Mouse (Mus musculus) adrenal gland, postnatal 36 days (tissue): Measurements from ENCODE around the gene Mmp7. TPM values are rescaled to one million over a fixed set of nuclear protein-coding genes. Genes with fewer than 3 reads are reported as not detected.

Experiments
- DNase-seq, 2 experiments: peaks; one replicate each; pipeline ENCODE4 v3.0.0; 2021; ENCODE audit warnings: mixed read lengths in 1 of 2
- long read RNA-seq, 2 experiments: library from polyadenylated mRNA; stranded (forward); transcript quantifications; one replicate each; pipeline ENCODE4 v2.0.0; 2021; ENCODE audit warnings: borderline sequencing depth in 2 of 2
- total RNA-seq, 2 experiments: library from RNA; stranded (reverse); gene quantifications; 2 replicates each; pipeline ENCODE4 v1.2.3; 2021

Mmp7 gene
- not detected for total RNA-seq
- long read RNA-seq, experiment 1, result 0 reads
- long read RNA-seq, experiment 2, result 0 reads

DNA sequence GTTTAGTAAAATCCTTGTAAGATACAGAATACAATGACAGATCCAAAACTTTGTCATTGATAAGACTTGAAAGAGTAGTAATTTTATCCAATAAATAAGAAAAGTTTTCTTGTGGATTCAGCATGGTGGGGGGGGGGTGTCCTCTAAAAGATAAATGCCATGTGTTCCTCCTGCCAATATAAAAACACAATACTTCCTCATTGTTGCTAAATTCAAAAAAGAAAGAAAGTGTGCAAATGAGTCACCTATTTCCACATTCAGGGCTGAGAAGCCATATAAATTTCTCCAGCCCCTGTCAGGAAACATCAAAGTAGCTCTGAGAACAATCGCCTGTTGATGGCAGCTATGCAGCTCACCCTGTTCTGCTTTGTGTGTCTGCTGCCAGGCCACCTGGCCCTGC is at the start of gene Mmp7:
Gene Mmp7 (plus strand): TSS at position 301 of the 400 bp plus-strand sequence.
- DNase-seq, result no peak

DNA sequence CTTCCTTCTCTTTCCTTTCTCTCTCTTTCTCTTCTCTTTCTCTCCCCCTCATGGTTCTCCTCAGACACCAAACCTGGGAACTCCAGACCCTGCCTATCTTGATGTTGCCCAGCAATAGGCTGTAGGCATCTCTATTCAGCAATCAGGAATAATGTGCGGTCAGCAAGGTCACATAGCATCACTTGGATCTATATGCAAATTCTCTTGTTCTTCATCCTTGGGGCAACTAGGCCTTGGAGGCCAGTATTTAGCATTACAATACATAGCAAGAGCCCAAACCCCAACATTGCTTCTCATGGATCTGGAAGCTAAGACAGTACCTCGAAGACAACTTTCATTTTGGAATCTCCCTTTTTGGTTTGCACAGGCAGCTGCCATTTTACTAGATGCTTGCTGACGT is 44.0 kb upstream of the Mmp7 start:
- no peak for DNase-seq

DNA sequence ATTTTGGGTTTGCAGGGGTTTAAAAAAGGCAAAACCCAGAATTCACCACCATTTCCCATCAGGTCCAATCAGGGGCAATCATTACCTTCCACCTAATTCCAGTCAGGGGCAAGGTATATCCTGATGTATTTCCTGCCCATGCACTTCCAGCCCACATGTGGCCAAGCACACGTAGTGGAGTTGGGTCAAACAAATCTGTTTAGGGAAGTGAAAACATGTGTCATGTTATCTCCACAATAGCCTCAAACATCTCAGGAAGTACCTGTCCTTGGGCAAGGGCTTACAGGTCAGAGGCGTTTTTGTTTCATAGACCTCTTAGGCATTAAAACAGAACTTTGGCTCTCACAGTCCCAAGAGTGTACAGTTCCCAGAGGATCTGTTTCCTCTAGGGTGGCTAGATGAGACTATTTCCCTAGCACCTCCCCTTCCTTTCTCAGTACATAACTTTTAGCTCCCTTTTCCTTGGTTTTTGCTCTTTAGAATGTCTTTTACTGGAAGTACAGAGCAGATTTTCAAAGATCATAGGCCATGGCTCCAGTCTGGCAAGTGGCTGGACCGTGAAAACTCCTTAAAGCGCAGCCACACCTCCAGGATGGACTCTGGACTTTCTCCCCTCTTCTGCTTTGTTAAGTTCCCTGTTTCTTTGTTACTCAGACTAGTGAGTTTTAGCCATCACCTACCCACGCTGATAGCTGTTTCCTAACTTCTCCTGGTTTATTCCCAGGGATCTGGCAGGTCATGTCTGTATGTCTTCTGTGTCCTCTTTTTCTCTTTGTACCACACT is 41.3 kb upstream of the Mmp7 start:
- DNase-seq, result no peak

DNA sequence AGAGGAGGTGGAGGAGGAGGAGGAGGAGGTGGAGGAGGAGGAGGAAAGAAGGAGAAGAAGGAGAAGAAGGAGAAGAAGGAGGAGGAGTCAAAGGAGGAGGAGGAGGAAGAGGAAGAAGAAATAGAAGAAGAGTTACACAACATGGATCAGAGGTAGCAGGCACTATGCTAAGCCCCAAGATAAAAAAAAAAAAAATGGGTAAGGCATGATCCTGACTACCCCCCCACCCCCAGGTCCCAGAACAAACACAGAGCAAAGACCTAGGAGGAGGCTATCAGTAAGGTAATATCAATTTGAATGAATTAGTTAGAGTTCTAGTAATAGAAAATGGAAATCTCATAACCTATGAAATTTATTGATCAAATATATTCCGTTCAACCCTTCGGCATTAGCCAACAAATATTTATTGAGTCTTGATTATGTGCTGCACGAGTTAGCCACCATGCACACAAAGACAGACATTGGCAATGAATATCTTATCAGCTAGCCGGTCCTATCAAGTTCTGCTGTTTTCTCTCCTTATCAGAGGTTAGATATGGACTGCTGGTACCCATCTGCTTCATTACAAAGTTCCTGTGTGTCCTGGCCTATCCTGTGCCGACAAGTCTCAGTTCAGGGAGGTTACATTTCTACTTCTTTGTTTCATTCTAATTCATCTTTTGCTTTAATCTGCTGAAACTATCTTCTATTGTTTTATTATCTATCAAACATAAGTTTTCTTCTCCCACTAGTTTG is 39.4 kb upstream of the Mmp7 start:
- no peak for DNase-seq

DNA sequence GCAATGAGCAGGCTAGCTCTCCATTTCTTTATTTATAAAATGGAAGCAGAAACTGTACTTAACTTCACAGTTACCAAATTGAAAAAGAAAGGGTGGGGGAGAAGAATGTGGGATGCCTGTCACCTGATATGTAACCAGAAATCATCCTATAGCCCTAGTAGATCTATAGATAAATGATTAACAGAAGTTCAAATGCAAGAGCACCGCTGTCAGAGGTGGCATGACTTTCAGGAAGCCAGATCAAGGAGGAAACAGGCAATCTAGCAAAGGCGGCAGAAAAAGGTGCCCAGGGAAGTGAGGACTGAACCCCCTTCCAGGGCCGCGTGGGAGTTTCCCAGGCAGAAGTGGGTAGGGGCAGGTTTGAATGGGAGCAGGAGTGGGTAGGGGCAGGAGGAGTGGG is 33.9 kb upstream of the Mmp7 start:
- no peak for DNase-seq

DNA sequence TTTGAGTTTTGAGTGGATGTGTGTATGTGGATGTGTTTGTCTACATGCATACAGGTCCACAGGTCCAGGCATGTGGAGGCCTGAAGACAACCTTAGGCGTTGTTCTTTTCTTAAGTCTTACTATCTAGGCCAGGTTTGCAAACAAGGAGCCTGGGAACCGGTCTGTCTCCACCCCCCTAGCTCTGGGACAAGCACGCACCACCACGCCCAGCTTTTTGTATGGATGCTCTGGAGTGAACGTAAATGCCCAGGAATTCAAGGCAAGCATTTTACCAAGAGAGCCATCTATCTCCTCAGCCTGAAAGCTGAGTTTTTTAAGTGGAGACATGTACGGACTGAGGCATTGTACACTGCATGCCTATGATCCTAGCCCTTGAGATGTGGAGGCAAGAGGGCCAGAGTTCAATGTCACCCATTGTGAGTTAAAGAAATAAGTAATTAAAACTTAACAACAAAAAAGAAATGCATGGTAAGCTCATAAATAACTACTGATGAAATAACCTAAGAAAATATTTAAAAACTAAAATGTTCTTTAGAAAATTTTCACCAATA is 32.3 kb upstream of the Mmp7 start:
- DNase-seq, result no peak

DNA sequence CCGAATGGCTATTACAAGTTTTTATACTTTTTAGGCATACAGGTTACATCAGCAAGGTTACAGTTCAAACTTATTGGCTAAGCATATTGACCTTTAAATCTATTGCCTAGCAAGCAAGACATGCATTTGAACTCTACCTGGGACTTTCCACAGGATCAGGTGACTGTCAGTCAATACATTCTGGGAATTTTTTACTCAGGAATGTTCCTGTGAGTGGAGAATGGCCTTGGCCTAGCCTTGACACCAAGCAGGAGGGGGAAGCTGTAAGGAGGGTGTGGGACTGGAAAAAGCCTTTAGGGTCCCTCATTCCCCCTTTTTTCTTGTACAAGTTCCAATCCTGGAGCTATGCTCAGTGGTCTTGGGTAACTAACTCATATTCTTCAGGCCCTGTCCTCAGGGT is 30.5 kb upstream of the Mmp7 start:
- no peak for DNase-seq

DNA sequence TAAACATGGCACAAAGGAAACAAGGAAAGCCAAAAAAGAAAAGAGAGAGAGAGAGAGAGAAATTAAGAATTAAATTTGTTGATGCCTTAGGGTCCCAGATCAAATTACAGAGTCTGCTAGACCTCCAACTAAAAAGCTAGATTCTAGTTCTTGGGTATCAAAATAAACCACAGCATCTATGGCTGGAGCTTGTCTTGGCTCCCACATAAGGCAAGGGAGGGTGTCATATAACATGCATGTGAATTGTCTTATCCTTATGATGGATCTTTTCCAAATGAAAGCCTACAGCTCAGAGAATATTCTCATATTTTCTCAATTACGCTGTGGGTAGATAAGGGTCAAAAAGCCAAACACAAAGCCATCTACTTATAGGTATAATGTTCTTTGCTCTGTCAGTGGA is 22.2 kb upstream of the Mmp7 start:
- DNase-seq, result no peak

DNA sequence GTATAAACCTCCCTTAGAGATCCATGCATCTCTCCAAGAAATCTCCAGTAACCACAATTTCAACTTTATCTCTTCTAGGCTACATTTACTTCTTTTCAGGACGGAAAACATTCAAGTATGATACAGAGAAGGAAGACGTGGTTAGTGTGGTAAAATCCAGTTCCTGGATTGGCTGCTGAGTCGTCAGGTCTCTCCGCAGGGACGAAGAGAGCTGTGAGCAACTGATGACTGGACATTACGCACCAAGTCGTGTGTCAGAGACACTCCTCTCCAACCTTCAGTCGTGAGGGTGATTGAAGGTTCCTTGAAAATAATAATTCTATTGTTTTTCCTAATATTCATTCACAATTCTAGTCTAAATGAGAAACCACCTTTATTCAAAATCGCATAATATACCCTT is 18.9 kb upstream of the Mmp7 start:
- no peak for DNase-seq

DNA sequence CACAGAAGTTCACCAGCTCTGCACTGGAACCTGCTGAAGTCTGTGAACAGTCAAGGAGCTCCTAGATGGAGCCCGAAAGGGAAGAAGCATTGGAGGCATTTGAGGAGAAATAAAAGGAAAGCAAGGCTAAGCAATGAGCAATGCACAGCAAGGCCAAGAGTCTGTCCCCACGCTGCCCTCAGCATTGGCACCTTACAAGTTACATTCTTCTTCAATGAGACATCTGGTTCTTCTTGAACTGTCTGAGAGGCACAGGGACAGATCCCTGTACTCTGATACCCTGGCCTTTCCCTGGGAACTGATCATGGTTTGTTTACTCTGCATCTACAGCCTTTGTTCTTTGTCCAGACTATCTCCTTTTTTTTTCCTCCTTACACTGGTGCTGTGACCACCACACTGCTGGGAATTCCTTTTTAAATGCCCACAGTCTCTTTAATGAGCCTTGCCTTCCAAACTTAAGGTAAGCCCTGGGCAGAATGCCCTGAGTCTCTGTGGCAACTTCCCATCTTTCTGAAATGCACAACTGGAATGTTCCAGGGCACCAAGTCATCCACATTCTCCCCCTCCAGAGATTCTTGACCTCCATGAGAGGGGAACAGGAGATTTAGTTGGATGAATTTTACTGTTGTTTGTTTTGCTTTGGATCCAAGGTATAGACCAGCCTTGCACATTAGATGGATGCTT is 13.6 kb upstream of the Mmp7 start:
- no peak for DNase-seq

DNA sequence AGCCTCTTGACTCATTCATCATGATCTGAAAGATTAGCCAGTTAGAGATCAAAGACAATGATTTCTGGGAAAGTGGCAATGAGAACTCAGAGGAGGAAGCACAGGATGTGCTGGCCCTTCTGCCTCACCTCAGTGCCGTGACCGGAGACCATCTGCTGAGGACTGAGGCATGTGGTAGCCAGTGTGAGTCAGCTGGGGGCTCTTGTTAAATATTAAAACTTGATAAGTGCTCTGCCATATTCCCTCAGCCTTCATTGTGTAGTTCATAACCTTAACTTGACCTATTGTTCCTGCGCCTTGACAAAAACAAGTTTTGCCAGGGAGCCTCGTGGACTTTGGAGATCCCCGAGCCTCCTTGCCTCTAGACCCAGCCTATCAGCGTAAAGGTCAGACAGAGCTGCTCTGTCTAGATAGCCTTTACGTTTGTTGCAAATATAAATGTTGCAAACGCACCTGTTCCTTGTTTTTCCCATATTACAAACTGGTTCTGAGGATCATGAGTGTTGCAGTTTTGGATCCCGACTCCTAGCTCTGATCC is 9.7 kb upstream of the Mmp7 start:
- no peak for DNase-seq

DNA sequence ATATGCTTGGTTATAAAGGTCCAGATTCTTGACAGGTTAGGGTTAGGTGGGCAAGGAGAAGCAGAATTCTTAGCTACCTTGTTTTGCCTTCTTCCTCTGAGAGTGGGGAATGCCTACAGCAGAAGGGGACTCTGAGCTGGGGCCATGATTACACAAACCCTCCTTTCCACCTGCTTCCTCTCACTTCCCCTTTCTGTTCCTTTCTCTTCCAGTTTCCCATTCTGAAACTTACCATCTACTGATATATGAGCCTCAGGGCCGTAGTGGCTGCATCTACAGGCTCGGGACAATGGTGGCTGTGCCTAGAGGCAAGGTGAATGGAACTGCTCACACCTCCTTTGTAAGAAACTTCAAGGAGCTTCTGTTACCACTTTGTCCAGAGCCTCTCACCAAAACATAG is 5.9 kb upstream of the Mmp7 start:
- no peak for DNase-seq

DNA sequence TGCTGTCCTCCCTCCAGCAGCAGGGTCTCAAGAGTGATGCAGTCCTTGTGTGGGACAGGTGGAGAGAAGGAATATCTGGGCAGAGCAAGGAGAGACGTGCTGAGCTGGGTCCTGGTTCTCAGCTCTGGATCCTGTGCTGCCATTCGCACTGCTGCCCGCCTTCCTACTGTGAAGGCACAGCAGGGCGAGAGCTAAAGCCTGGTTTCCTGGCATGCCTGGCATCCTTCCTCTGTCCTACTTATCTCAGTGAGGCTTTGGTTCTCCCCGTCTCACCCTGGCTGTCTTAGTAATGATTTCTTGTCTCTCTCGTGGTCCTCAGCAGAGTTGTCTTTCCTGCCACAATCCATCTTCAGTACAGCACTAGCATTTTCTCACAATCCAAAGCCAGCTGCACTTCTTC is 2.1 kb upstream of the Mmp7 start:
- no peak for DNase-seq

DNA sequence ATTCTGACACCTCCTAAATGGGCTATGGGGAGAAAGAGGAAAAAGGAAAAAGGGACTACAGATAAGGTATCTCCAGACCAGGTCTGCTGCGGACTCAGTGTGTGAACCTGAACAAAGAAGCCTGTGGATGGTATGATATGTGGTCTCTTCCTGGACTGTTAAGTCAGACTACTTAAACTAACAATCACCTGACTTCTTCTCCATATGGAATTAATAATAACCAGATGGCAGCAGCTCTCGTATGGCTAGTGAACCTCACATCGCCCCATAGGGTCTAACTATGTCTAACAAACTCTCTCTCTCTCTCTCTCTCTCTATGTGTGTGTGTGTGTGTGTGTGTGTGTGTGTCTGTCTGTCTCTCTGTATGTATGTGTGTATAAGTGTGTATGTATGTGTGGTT is 2.1 kb downstream of the Mmp7 start:
- DNase-seq, result no peak

DNA sequence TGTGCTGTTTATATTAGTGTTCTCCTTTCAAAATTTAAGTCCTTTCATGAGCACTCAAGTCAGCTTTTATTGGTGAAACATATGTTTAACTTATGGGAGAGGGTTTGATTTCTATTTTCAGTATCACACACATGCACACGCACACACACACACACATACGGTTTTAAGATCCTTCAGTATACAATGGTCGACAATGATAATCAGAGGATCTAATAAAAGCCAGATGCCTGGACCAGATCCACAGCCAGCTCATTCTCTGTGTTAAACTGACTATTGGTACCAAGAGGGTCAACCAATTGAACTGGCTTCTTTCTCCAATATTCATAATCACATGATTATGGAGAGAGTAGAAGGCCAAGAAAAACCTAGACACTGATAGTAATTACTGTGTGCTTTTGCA is 3.8 kb downstream of the Mmp7 start:
- no peak for DNase-seq

DNA sequence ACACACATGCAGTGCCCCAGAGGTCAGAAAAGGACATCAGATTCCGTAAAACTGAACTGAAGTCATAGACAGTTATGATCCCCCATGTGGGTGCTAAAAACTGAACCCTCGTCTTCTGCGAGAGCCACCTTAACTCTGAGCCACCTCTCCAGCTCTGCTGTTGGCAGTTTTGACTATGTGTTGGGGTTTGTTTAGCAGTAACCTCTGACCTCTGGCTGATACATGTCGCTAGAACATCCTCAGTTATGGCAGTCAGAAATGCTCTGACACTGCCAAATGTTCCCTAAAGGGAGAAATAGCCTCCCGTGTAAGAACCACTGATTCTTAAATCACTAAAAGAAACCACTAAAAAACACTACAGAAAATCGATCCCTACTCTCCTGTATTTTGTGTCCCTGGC is 16.8 kb downstream of the Mmp7 start:
- no peak for DNase-seq

DNA sequence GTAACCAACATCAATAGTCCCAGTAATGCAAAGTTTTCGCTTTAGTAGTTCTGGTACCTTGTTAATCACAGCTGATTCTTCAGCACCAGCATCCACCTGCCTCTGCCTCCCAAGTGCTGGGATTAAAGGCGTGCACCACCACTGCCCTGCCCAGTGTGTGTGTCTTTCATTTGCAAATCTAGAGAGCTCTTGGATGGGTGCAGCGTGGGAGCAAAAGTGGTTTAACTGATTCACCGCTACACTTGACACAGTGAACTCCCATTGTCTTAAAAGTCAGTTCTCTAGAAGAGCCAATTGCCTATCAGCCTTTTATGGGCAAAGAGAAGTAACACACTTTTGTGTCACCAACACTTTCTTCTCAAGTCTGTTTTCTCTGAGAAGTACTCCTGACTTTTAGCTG is 19.3 kb downstream of the Mmp7 start:
- DNase-seq, result no peak

DNA sequence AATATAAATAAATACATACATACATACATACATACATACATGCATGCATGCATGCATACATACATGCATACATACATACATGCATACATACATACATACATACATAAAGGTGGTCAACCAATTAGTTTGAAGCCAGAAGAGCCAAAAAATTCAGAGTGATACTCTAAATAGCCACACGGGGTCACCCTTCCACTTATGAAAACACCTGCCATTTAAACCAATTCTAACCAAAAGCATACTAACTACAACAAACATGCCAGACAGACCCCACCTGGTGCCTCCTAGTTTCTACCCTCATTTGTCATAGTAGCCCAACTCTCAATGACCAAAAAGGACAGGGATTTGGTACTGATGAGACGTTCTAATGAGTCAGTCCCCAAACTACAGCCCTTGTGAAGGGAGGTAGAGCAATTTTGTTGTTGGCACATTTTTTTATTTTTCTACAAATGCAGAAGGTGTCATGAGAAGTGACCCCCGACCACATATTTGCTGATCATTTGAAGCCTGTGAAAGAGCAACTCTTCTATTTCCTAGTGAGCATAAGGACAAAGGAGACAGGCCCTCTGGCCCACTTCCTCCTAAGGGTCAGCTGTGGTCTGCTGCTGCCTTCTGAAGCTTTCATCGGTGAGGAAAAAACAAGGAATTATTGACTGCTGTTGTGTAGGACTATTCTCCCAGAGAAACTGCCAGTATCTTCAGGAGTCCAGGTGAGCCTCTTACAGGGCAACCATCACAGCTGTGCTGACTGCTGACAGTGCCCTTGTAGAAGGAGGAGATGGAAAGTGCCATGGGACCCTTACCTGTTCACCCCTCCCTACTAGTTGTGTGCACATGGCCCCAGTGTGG is 22.4 kb downstream of the Mmp7 start:
- peak in 1 of 2 experiments; percentile 50 for DNase-seq

DNA sequence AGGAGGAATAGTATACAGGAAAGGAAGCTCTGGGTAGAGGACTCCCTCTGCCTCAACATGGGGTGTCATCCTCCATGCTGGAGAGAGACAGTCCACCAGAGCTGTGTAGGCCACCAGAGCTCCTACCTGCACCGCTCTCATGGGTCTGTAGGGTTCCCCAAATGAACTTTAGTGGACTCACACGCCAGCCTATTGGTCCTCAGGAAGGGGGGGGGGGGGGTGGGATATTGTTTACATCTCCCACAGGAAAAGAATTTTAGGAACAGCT is 23.0 kb downstream of the Mmp7 start:
- DNase-seq, result no peak

DNA sequence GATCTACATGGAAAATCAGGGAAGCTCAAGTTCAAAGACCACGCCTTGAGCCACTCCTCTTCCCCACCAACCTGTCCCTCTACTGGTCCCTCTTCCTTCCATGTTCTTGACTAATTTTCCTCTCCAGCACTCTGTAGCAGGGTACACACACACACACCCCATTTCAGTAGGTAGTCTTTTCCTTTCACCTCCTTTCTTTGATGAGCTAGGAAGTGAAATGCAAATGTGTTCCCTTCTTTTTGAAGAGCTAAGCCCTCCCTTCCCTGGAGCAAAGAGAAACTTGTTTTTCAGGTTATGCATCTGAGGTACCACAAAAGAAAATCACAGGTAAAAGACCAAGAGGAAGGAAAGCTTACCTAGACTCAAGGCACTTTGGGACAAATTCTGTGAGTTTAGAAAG is 29.7 kb downstream of the Mmp7 start:
- DNase-seq, result no peak

DNA sequence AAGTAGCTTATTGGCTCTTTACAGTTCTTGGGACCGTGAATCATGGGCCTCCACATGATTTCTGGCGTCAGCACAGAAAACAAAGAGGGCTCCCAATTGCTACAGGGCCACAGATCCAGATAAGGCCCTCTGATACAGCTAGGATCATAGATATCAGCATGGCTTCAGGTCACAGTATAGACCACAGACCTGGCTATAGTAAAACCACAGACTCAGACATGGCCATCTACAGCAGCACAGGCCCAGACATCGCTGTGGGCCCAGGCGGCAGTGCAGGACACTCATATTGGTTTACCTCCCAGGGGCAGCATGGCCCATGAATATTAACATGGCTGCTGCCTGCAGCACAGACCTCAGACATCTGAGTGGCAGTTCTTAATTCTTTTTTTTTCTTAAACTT is 37.1 kb downstream of the Mmp7 start:
- DNase-seq, result no peak

DNA sequence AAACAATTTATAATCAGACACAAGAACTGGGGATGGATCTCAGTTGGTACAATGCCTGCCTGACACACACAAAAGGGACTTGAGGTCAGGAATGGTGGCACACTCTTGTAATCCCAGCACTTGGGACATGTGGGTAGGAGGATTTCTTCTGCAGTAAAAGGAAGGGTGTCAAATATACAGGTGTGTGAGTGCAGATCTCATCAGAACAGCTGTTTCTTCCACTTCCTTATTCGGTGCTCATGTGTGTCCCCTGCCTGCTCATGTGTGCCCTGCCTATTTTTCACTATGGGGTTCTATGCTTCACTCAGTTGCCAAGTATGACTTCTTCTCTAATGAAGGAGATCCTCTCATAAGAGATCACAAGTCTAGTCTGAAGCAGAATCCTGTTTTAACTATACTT is 50.8 kb downstream of the Mmp7 start:
- no peak for DNase-seq
